Mouse (Mus musculus) R1 (cell line): Measurements from ENCODE around the gene Rcbtb2.
A peak's percentile ranks its signal among the peaks of the same experiment; 100 is the strongest.

Experiments
- DNase-seq: peaks from one replicate; pipeline ENCODE4 v3.0.0-alpha.2; 2018; ENCODE audit warnings: low read depth, low spot score

Rcbtb2 gene

GRCm38 (mm10) chr14:73116938-73117337 lies 5.9 kb upstream of the Rcbtb2 start:
- DNase-seq = no peak

GRCm38 (mm10) chr14:73117411-73118392 lies 5.1 kb upstream of the Rcbtb2 start:
- DNase-seq = no peak

- no peak for DNase-seq
These were observed 4.1 kb upstream of the Rcbtb2 start for GRCm38 (mm10) chr14:73118482-73119347.

- DNase-seq = no peak
These were observed 3.4 kb upstream of the Rcbtb2 start for GRCm38 (mm10) chr14:73119459-73119858.

- no peak for DNase-seq
These were observed 2.9 kb upstream of the Rcbtb2 start for GRCm38 (mm10) chr14:73119966-73120365.

GRCm38 (mm10) chr14:73122211-73122922 lies 470 bp upstream of the Rcbtb2 start:
- DNase-seq = no peak

GRCm38 (mm10) chr14:73123381-73123780 lies 544 bp downstream of the Rcbtb2 start:
- no peak for DNase-seq

GRCm38 (mm10) chr14:73123786-73124185 lies 949 bp downstream of the Rcbtb2 start:
- DNase-seq = no peak

- DNase-seq = no peak
These were observed 7.7 kb downstream of the Rcbtb2 start for GRCm38 (mm10) chr14:73130519-73130918.

- DNase-seq = no peak
These were observed 9.1 kb downstream of the Rcbtb2 start for GRCm38 (mm10) chr14:73131856-73132410.

GRCm38 (mm10) chr14:73132731-73133130 lies 9.9 kb downstream of the Rcbtb2 start:
- no peak for DNase-seq

- no peak for DNase-seq
These were observed 14.4 kb downstream of the Rcbtb2 start for GRCm38 (mm10) chr14:73137234-73137633.

- DNase-seq = no peak
These were observed 15.6 kb downstream of the Rcbtb2 start for GRCm38 (mm10) chr14:73138483-73138882.

GRCm38 (mm10) chr14:73139866-73140265 lies 17.0 kb downstream of the Rcbtb2 start:
- DNase-seq = no peak

- DNase-seq = no peak
These were observed 19.0 kb downstream of the Rcbtb2 start for GRCm38 (mm10) chr14:73141800-73142199.

GRCm38 (mm10) chr14:73142421-73142895 lies 19.6 kb downstream of the Rcbtb2 start:
- DNase-seq = no peak

- peak; percentile 83 for DNase-seq
These were observed 20.3 kb downstream of the Rcbtb2 start for GRCm38 (mm10) chr14:73142896-73143709.

- no peak for DNase-seq
These were observed 21.0 kb downstream of the Rcbtb2 start for GRCm38 (mm10) chr14:73143710-73144420.

GRCm38 (mm10) chr14:73145531-73145930 lies 22.7 kb downstream of the Rcbtb2 start:
- no peak for DNase-seq

- no peak for DNase-seq
These were observed 23.9 kb downstream of the Rcbtb2 start for GRCm38 (mm10) chr14:73146721-73147120.
